16 mouse cellular contexts compared by ENCODE assay signal in the genomic region with DNA sequence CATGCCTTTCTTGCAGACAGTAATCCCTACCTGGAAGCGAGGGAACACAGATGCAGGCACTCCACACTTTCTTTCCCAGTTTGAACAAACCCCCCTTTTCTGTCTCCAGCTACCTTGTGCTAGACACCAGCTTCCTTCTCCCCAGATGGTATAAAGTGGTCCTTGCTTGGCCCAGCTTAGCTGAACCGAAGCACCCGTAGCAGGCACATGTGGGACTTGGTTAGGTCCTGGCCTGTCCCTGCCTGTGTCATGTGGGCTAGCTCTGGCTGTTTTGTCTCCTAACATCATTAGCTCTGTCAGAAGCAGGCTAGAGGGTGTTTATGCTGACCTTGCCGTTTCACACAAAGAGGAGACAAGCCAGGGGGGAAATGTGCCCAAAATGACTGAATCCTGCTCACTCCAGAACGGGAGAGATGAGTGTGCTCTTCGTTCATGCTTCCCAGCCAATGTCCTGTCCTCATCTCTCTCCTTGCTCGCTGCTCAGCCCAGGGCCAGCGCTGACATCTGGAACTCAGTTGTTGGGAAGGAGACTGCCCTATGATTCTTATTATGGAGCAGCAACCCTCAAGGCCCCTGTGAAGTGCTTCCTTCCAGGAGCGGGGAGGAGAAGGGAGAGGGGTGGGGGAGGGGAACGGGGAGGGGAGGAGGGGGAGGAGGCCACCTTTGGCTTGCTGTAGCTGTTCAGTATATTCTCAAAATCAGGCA. TPM values are rescaled to one million over a fixed set of nuclear protein-coding genes. Genes with fewer than 3 reads are reported as not detected.
A peak's percentile ranks its signal among the peaks of the same experiment; 100 is the strongest.
DNase-seq lines count a peak whose midpoint lies in the region; ATAC-seq and TF ChIP-seq lines count a peak whose summit lies in the region.
"Had no signal": no experiment of that assay in that cellular context is flagged by ENCODE, and none has a peak within 500 bp of the region (broad histone marks: within the 10 kb centered on the region; RNA-seq: fewer than 3 reads in every experiment).

No protein-coding gene starts in this region.

- no peak overlapping the region for H3K4me3 ChIP-seq in forebrain, embryonic 11.5 days (ENCODE audit: low read depth, low read length)
- H3K4me3 ChIP-seq in forebrain, embryonic 16.5 days (replicated peaks; ENCODE audit: low read length) = no peak overlapping the region
- no peak overlapping the region for H3K4me3 ChIP-seq in lung, embryonic 15.5 days
- H3K4me3 ChIP-seq in E14TG2a.4 (replicated peaks; ENCODE audit: low read length) = peak overlapping the region; percentile 37; the same call in 1 of the 2 replicates
- no peak overlapping the region for H3K4me3 ChIP-seq in embryonic facial prominence, embryonic 14.5 days (ENCODE audit: low read depth, low read length)
- H3K4me3 ChIP-seq in kidney, embryonic 16.5 days (ENCODE audit: low read length) = no peak overlapping the region
- H3K4me3 ChIP-seq: liver, embryonic 13.5 days had no signal

- 60% methylated on average over 10 of the region's 10 CpGs for WGBS in forebrain, embryonic 11.5 days
- 64% methylated on average over 9 of the region's 10 CpGs for WGBS in forebrain, embryonic 16.5 days
- WGBS in lung, embryonic 15.5 days = 37% methylated on average over 10 of the region's 10 CpGs
- 39% methylated on average over 10 of the region's 10 CpGs for WGBS in embryonic facial prominence, embryonic 14.5 days
- WGBS in kidney, embryonic 16.5 days = 60% methylated on average over 10 of the region's 10 CpGs

- TF ChIP-seq CTCF in E14TG2a.4 (conservative IDR thresholded peaks at IDR 0.05; ENCODE audit: low read length) = no peak

- DNase-seq in forebrain, embryonic 11.5 days (ENCODE audit: low spot score) = peak; percentile 48
- no peak for DNase-seq in lung, postnatal 36 days
- no peak for DNase-seq in embryonic facial prominence, embryonic 14.5 days (ENCODE audit: low spot score)
- DNase-seq: cerebellum, adult 11-12 months; heart, adult 18-20 months; heart, postnatal 10 days; kidney, adult 8-10 months; thymus, postnatal 36 days had no signal

- H3K4me2 ChIP-seq in forebrain, embryonic 11.5 days (ENCODE audit: low read depth, low read length, severe bottlenecking) = no peak overlapping the region
- no peak overlapping the region for H3K4me2 ChIP-seq in forebrain, embryonic 16.5 days (ENCODE audit: low read length)
- 0 out of 2 replicates have a peak overlapping the region, but pooled peaks have one; percentile 3 for H3K4me2 ChIP-seq in lung, embryonic 15.5 days
- H3K4me2 ChIP-seq in embryonic facial prominence, embryonic 14.5 days (ENCODE audit: low read depth, low read length) = no peak overlapping the region
- H3K4me2 ChIP-seq in kidney, embryonic 16.5 days (replicated peaks; ENCODE audit: low read depth, low read length) = no peak overlapping the region
- H3K4me2 ChIP-seq: liver, embryonic 13.5 days had no signal

- H3K9ac ChIP-seq in forebrain, embryonic 11.5 days (ENCODE audit: low read length) = no peak overlapping the region; the same call in 1 of the 2 replicates
- no peak overlapping the region for H3K9ac ChIP-seq in forebrain, embryonic 16.5 days (replicated peaks; ENCODE audit: low read depth, low read length)
- no peak overlapping the region for H3K9ac ChIP-seq in lung, embryonic 15.5 days
- H3K9ac ChIP-seq in embryonic facial prominence, embryonic 14.5 days (ENCODE audit: low read depth, low read length) = no peak overlapping the region
- H3K9ac ChIP-seq in kidney, embryonic 16.5 days (replicated peaks; ENCODE audit: low read length) = no peak overlapping the region; the same call in 1 of the 2 replicates
- H3K9ac ChIP-seq: liver, embryonic 13.5 days had no signal

- H3K27ac ChIP-seq in forebrain, embryonic 11.5 days (ENCODE audit: low read depth, low read length) = no peak overlapping the region
- no peak overlapping the region for H3K27ac ChIP-seq in forebrain, embryonic 16.5 days (ENCODE audit: low read length)
- H3K27ac ChIP-seq in lung, embryonic 15.5 days = no peak overlapping the region
- 0 out of 2 replicates have a peak overlapping the region, but pooled peaks have one; percentile 11 for H3K27ac ChIP-seq in embryonic facial prominence, embryonic 14.5 days (replicated peaks; ENCODE audit: low read depth, low read length)
- no peak overlapping the region for H3K27ac ChIP-seq in kidney, embryonic 16.5 days (ENCODE audit: low read length)
- H3K27ac ChIP-seq: liver, embryonic 13.5 days had no signal

- no peaks in the 10 kb centered on the region for H3K27me3 ChIP-seq in forebrain, embryonic 11.5 days (ENCODE audit: control insufficient read depth, insufficient read depth, low read length)
- H3K27me3 ChIP-seq in forebrain, embryonic 16.5 days (replicated peaks; ENCODE audit: control insufficient read depth, insufficient read depth, low read length) = no peaks in the 10 kb centered on the region
- no peaks in the 10 kb centered on the region for H3K27me3 ChIP-seq in lung, embryonic 15.5 days
- H3K27me3 ChIP-seq in E14TG2a.4 (ENCODE audit: insufficient read depth, low read length) = no peaks in the 10 kb centered on the region
- no peaks in the 10 kb centered on the region for H3K27me3 ChIP-seq in embryonic facial prominence, embryonic 14.5 days (replicated peaks; ENCODE audit: control insufficient read depth, insufficient read depth, low read length)
- no peaks in the 10 kb centered on the region for H3K27me3 ChIP-seq in kidney, embryonic 16.5 days (ENCODE audit: insufficient read depth, low read length)

- H3K4me1 ChIP-seq in forebrain, embryonic 11.5 days (replicated peaks; ENCODE audit: control insufficient read depth, insufficient read depth, low read length) = peaks cover 9% of the 10 kb centered on the region; the same call in 1 of the 2 replicates
- H3K4me1 ChIP-seq in forebrain, embryonic 16.5 days (replicated peaks; ENCODE audit: control insufficient read depth, insufficient read depth, low read length) = no peaks in the 10 kb centered on the region
- H3K4me1 ChIP-seq in lung, embryonic 15.5 days = peaks cover 14% of the 10 kb centered on the region; the same call in 1 of the 2 replicates
- peaks cover 53% of the 10 kb centered on the region for H3K4me1 ChIP-seq in E14TG2a.4 (replicated peaks; ENCODE audit: low read depth, low read length)
- H3K4me1 ChIP-seq in embryonic facial prominence, embryonic 14.5 days (ENCODE audit: control insufficient read depth, insufficient read depth, low read length) = peaks cover 9% of the 10 kb centered on the region; the same call in 1 of the 2 replicates
- peaks cover 15% of the 10 kb centered on the region; the same call in 1 of the 2 replicates for H3K4me1 ChIP-seq in kidney, embryonic 16.5 days (ENCODE audit: insufficient read depth, low read length)

- H3K36me3 ChIP-seq in forebrain, embryonic 11.5 days (ENCODE audit: control insufficient read depth, insufficient read depth, low read length) = no peaks in the 10 kb centered on the region
- no peaks in the 10 kb centered on the region for H3K36me3 ChIP-seq in forebrain, embryonic 16.5 days (ENCODE audit: control insufficient read depth, insufficient read depth)
- no peaks in the 10 kb centered on the region for H3K36me3 ChIP-seq in lung, embryonic 15.5 days
- no peaks in the 10 kb centered on the region for H3K36me3 ChIP-seq in E14TG2a.4 (ENCODE audit: insufficient read depth, low read length)
- H3K36me3 ChIP-seq in embryonic facial prominence, embryonic 14.5 days (ENCODE audit: control insufficient read depth, insufficient read depth, low read length) = no peaks in the 10 kb centered on the region
- H3K36me3 ChIP-seq in kidney, embryonic 16.5 days (ENCODE audit: insufficient read depth, low read length) = no peaks in the 10 kb centered on the region
- H3K36me3 ChIP-seq: liver, embryonic 13.5 days had no signal

- H3K9me3 ChIP-seq in forebrain, embryonic 11.5 days (ENCODE audit: control insufficient read depth, low read length) = no peaks in the 10 kb centered on the region
- no peaks in the 10 kb centered on the region for H3K9me3 ChIP-seq in forebrain, embryonic 16.5 days (ENCODE audit: control insufficient read depth, low read length)
- H3K9me3 ChIP-seq in lung, embryonic 15.5 days = no peaks in the 10 kb centered on the region
- H3K9me3 ChIP-seq in E14TG2a.4 (ENCODE audit: low read length) = peaks cover 15% of the 10 kb centered on the region
- no peaks in the 10 kb centered on the region for H3K9me3 ChIP-seq in embryonic facial prominence, embryonic 14.5 days (ENCODE audit: control insufficient read depth, low read length)
- H3K9me3 ChIP-seq in kidney, embryonic 16.5 days (ENCODE audit: low read length) = no peaks in the 10 kb centered on the region
- H3K9me3 ChIP-seq: liver, embryonic 13.5 days had no signal

- no peak for ATAC-seq in forebrain, embryonic 11.5 days (replicated peaks; ENCODE audit: low FRiP score)
- no peak for ATAC-seq in forebrain, embryonic 16.5 days
- ATAC-seq in lung, embryonic 15.5 days (ENCODE audit: borderline replicate concordance, extremely low read depth, low FRiP score, low TSS enrichment) = no peak
- no peak for ATAC-seq in embryonic facial prominence, embryonic 14.5 days (ENCODE audit: low read depth)
- no peak for ATAC-seq in kidney, embryonic 16.5 days (ENCODE audit: low FRiP score, low TSS enrichment)
- no peak for ATAC-seq in granulocyte monocyte progenitor cell, adult 5-6 weeks (replicated peaks; ENCODE audit: poor library complexity, severe bottlenecking)

RNA-seq across cellular contexts. Expression of gene Gck, which starts 1.2 kb away (rescaled TPM):
- 1.8 and 4.5 TPM in 2 replicates for polyA plus RNA-seq in forebrain, embryonic 11.5 days (2014; fragmentation: Nextera tagmentation; extraction: Ambion mirVana)
- 5.5 and 8.2 TPM in 2 replicates for polyA plus RNA-seq in forebrain, embryonic 16.5 days (2015; fragmentation: Nextera tagmentation; extraction: Ambion mirVana)
- 1.7 and 1.9 TPM in 2 replicates for polyA plus RNA-seq in lung, embryonic 15.5 days (2015; fragmentation: Nextera tagmentation; extraction: Ambion mirVana)
- 1.0 and 2.3 TPM in 2 replicates for polyA plus RNA-seq in embryonic facial prominence, embryonic 14.5 days (2014; fragmentation: Nextera tagmentation; extraction: Ambion mirVana)
- polyA plus RNA-seq in kidney, embryonic 16.5 days (2015; fragmentation: Nextera tagmentation; extraction: Ambion mirVana) = 1.7 and 2.0 TPM in 2 replicates
- not detected in 2 replicates for total RNA-seq in granulocyte monocyte progenitor cell, adult 5-6 weeks (2014; fragmentation: Nextera tagmentation)
- not detected in 2 replicates for total RNA-seq in granulocyte monocyte progenitor cell, adult 5-6 weeks (2017)

RNA-seq across cellular contexts. Expression of gene Ykt6, which starts 6.8 kb away (rescaled TPM):
- polyA plus RNA-seq in forebrain, embryonic 11.5 days (2014; fragmentation: Nextera tagmentation; extraction: Ambion mirVana) = 25.5 and 27.2 TPM in 2 replicates
- polyA plus RNA-seq in forebrain, embryonic 16.5 days (2015; fragmentation: Nextera tagmentation; extraction: Ambion mirVana) = 93.4 and 111 TPM in 2 replicates
- polyA plus RNA-seq in lung, embryonic 15.5 days (2015; fragmentation: Nextera tagmentation; extraction: Ambion mirVana) = 58.6 and 61.4 TPM in 2 replicates
- 30.9 and 33.1 TPM in 2 replicates for polyA plus RNA-seq in embryonic facial prominence, embryonic 14.5 days (2014; fragmentation: Nextera tagmentation; extraction: Ambion mirVana)
- polyA plus RNA-seq in kidney, embryonic 16.5 days (2015; fragmentation: Nextera tagmentation; extraction: Ambion mirVana) = 56.1 and 61.8 TPM in 2 replicates
- 47.8 and 48.4 TPM in 2 replicates for total RNA-seq in granulocyte monocyte progenitor cell, adult 5-6 weeks (2014; fragmentation: Nextera tagmentation)
- 44.1 and 45.2 TPM in 2 replicates for total RNA-seq in granulocyte monocyte progenitor cell, adult 5-6 weeks (2017)

RNA-seq across cellular contexts. Expression of gene Myl7, which starts 50.1 kb away (rescaled TPM):
- polyA plus RNA-seq in forebrain, embryonic 11.5 days (2014; fragmentation: Nextera tagmentation; extraction: Ambion mirVana) = 0.47 and 1.3 TPM in 2 replicates
- not detected in 2 replicates for polyA plus RNA-seq in forebrain, embryonic 16.5 days (2015; fragmentation: Nextera tagmentation; extraction: Ambion mirVana)
- polyA plus RNA-seq in lung, embryonic 15.5 days (2015; fragmentation: Nextera tagmentation; extraction: Ambion mirVana) = 273 and 720 TPM in 2 replicates
- 0.63 and 1.5 TPM in 2 replicates for polyA plus RNA-seq in embryonic facial prominence, embryonic 14.5 days (2014; fragmentation: Nextera tagmentation; extraction: Ambion mirVana)
- 5.1 and 9.1 TPM in 2 replicates for polyA plus RNA-seq in kidney, embryonic 16.5 days (2015; fragmentation: Nextera tagmentation; extraction: Ambion mirVana)
- total RNA-seq in granulocyte monocyte progenitor cell, adult 5-6 weeks (2014; fragmentation: Nextera tagmentation) = not detected in 2 replicates
- not detected in 2 replicates for total RNA-seq in granulocyte monocyte progenitor cell, adult 5-6 weeks (2017)
- total RNA-seq: layer of hippocampus, adult 18-20 months; left cerebral cortex, adult 8-10 months had no signal

Comparison
In these comparisons a context has a peak if more than half of its experiments do, and no peak if none do; other contexts are left out.
1. RNA of gene Myl7, which starts 50.1 kb away (polyA plus RNA-seq): 273 to 720 TPM in lung, embryonic 15.5 days; 5.1 to 9.1 TPM in kidney, embryonic 16.5 days, 0.63 to 1.5 TPM in embryonic facial prominence, embryonic 14.5 days, 0.47 to 1.3 TPM in forebrain, embryonic 11.5 days and not detected in forebrain, embryonic 16.5 days; every median in the first group is over 10 times any median in the second.